Mouse (Mus musculus): Measurements from ENCODE around the gene Lats2. TPM values are rescaled to one million over a fixed set of nuclear protein-coding genes. Genes with fewer than 3 reads are reported as not detected.

The Lats2 gene
- polyA plus RNA-seq, 1 experiment from 2014 or later = 15.0 TPM

GRCm38 (mm10) chr14:57730527-57730926 is 27.7 kb downstream of the Lats2 start:
- Histone ChIP-seq H3K4me1 (peaks cover 22% of the 10 kb centered on the region), H3K9ac (0 out of 2 replicates have a peak overlapping the region, but pooled peaks have one; percentile 2), H3K9me3 (0 out of 2 replicates have a peak, but pooled peaks cover 4% of the 10 kb centered on the region), H3K4me3 (replicated peaks) (no peak overlapping the region), H3K27me3 (no peaks in the 10 kb centered on the region), H3K4me2 (no peak overlapping the region), H3K27ac (0 out of 2 replicates have a peak overlapping the region, but pooled peaks have one; percentile 38), H3K36me3 (replicated peaks) (0 out of 2 replicates have a peak, but pooled peaks cover 4% of the 10 kb centered on the region)
- no peak for ATAC-seq (ENCODE audit: low FRiP score)
- WGBS = 37% methylated on average over 9 of the region's 9 CpGs

GRCm38 (mm10) chr14:57729975-57730499 is 28.2 kb downstream of the Lats2 start:
- Histone ChIP-seq H3K9ac (0 out of 2 replicates have a peak overlapping the region, but pooled peaks have one; percentile 2), H3K27me3 (no peaks in the 10 kb centered on the region), H3K4me1 (peaks cover 22% of the 10 kb centered on the region), H3K9me3 (0 out of 2 replicates have a peak, but pooled peaks cover 4% of the 10 kb centered on the region), H3K36me3 (replicated peaks) (0 out of 2 replicates have a peak, but pooled peaks cover 6% of the 10 kb centered on the region), H3K27ac (0 out of 2 replicates have a peak overlapping the region, but pooled peaks have one; percentile 38), H3K4me3 (replicated peaks) (no peak overlapping the region), H3K4me2 (no peak overlapping the region)
- no peak for ATAC-seq (ENCODE audit: low FRiP score)
- WGBS = 69% methylated on average over 5 of the region's 5 CpGs

- Histone ChIP-seq H3K27ac (no peak overlapping the region), H3K4me1 (peaks cover 22% of the 10 kb centered on the region), H3K4me3 (replicated peaks) (no peak overlapping the region), H3K36me3 (replicated peaks) (0 out of 2 replicates have a peak, but pooled peaks cover 6% of the 10 kb centered on the region), H3K27me3 (no peaks in the 10 kb centered on the region), H3K4me2 (no peak overlapping the region), H3K9me3 (0 out of 2 replicates have a peak, but pooled peaks cover 4% of the 10 kb centered on the region), H3K9ac (no peak overlapping the region)
- no peak for ATAC-seq (ENCODE audit: low FRiP score)
- 88% methylated on average over 8 of the region's 8 CpGs for WGBS
Observed at GRCm38 (mm10) chr14:57729364-57729763, 28.8 kb downstream of the Lats2 start.

- Histone ChIP-seq H3K4me1 (peaks cover 16% of the 10 kb centered on the region), H3K27ac (no peak overlapping the region), H3K4me3 (replicated peaks) (no peak overlapping the region), H3K4me2 (no peak overlapping the region), H3K27me3 (no peaks in the 10 kb centered on the region), H3K9me3 (0 out of 2 replicates have a peak, but pooled peaks cover 4% of the 10 kb centered on the region), H3K9ac (no peak overlapping the region), H3K36me3 (replicated peaks) (peaks cover 13% of the 10 kb centered on the region; the same call in 1 of the 2 replicates)
- 74% methylated on average over 8 of the region's 8 CpGs for WGBS
- ATAC-seq (ENCODE audit: low FRiP score) = no peak
Observed at GRCm38 (mm10) chr14:57726172-57726571, 32.0 kb downstream of the Lats2 start.

- Histone ChIP-seq H3K27me3 (no peaks in the 10 kb centered on the region), H3K4me1 (0 out of 2 replicates have a peak, but pooled peaks cover under 1% of the 10 kb centered on the region), H3K36me3 (replicated peaks) (peaks cover 13% of the 10 kb centered on the region; the same call in 1 of the 2 replicates), H3K4me3 (replicated peaks) (no peak overlapping the region), H3K9me3 (0 out of 2 replicates have a peak, but pooled peaks cover 4% of the 10 kb centered on the region), H3K27ac (no peak overlapping the region), H3K4me2 (no peak overlapping the region), H3K9ac (no peak overlapping the region)
- no peak for ATAC-seq (ENCODE audit: low FRiP score)
- 87% methylated on average over 4 of the region's 4 CpGs for WGBS
Observed at GRCm38 (mm10) chr14:57724473-57724872, 33.7 kb downstream of the Lats2 start.

- no peak overlapping the region for H3K9ac ChIP-seq
- H3K36me3 ChIP-seq (replicated peaks) = peaks cover 13% of the 10 kb centered on the region
- 95% methylated on average over 4 of the region's 4 CpGs for WGBS
- H3K4me1 ChIP-seq = peaks cover 20% of the 10 kb centered on the region
- H3K4me3 ChIP-seq (replicated peaks) = no peak overlapping the region
- H3K4me2 ChIP-seq = no peak overlapping the region
- no peak overlapping the region for H3K27ac ChIP-seq
- H3K27me3 ChIP-seq = no peaks in the 10 kb centered on the region
- no peaks in the 10 kb centered on the region for H3K9me3 ChIP-seq
- ATAC-seq (ENCODE audit: low FRiP score) = no peak
Observed at GRCm38 (mm10) chr14:57718245-57718644, 39.9 kb downstream of the Lats2 start.

GRCm38 (mm10) chr14:57716601-57717245 is 41.5 kb downstream of the Lats2 start:
- H3K4me2 ChIP-seq = no peak overlapping the region
- no peaks in the 10 kb centered on the region for H3K9me3 ChIP-seq
- no peak for ATAC-seq (ENCODE audit: low FRiP score)
- no peaks in the 10 kb centered on the region for H3K27me3 ChIP-seq
- H3K9ac ChIP-seq = no peak overlapping the region
- no peak overlapping the region for H3K27ac ChIP-seq
- WGBS = 47% methylated on average over 4 of the region's 4 CpGs
- H3K4me3 ChIP-seq (replicated peaks) = no peak overlapping the region
- peaks cover 7% of the 10 kb centered on the region for H3K36me3 ChIP-seq (replicated peaks)
- H3K4me1 ChIP-seq = peaks cover 20% of the 10 kb centered on the region

- Histone ChIP-seq H3K4me3 (replicated peaks) (no peak overlapping the region), H3K36me3 (replicated peaks) (0 out of 2 replicates have a peak, but pooled peaks cover 3% of the 10 kb centered on the region), H3K4me1 (peaks cover 28% of the 10 kb centered on the region), H3K4me2 (no peak overlapping the region), H3K27ac (no peak overlapping the region), H3K9ac (no peak overlapping the region), H3K9me3 (no peaks in the 10 kb centered on the region), H3K27me3 (no peaks in the 10 kb centered on the region)
- ATAC-seq (ENCODE audit: low FRiP score) = no peak
- WGBS = 88% methylated on average over 1 of the region's 1 CpGs
Observed at GRCm38 (mm10) chr14:57712884-57713283, 45.3 kb downstream of the Lats2 start.

- no peak overlapping the region for H3K4me3 ChIP-seq (replicated peaks)
- no peaks in the 10 kb centered on the region for H3K36me3 ChIP-seq (replicated peaks)
- H3K27ac ChIP-seq = no peak overlapping the region
- H3K9me3 ChIP-seq = no peaks in the 10 kb centered on the region
- peaks cover 30% of the 10 kb centered on the region for H3K4me1 ChIP-seq
- H3K27me3 ChIP-seq = no peaks in the 10 kb centered on the region
- no peak overlapping the region for H3K9ac ChIP-seq
- H3K4me2 ChIP-seq = no peak overlapping the region
- ATAC-seq (ENCODE audit: low FRiP score) = no peak
- 91% methylated on average over 6 of the region's 6 CpGs for WGBS
Observed at GRCm38 (mm10) chr14:57711059-57711458, 47.1 kb downstream of the Lats2 start.

GRCm38 (mm10) chr14:57709171-57709570 is 49.0 kb downstream of the Lats2 start:
- Histone ChIP-seq H3K36me3 (replicated peaks) (no peaks in the 10 kb centered on the region), H3K4me1 (peaks cover 26% of the 10 kb centered on the region), H3K27ac (no peak overlapping the region), H3K27me3 (no peaks in the 10 kb centered on the region), H3K4me2 (no peak overlapping the region), H3K9me3 (no peaks in the 10 kb centered on the region), H3K9ac (no peak overlapping the region), H3K4me3 (replicated peaks) (no peak overlapping the region)
- peak; percentile 64; the same call in 1 of the 2 replicates for ATAC-seq (ENCODE audit: low FRiP score)
- 17% methylated on average over 10 of the region's 10 CpGs for WGBS

- no peaks in the 10 kb centered on the region for H3K9me3 ChIP-seq
- 88% methylated on average over 7 of the region's 7 CpGs for WGBS
- no peaks in the 10 kb centered on the region for H3K27me3 ChIP-seq
- H3K4me1 ChIP-seq = peaks cover 26% of the 10 kb centered on the region
- no peak overlapping the region for H3K27ac ChIP-seq
- ATAC-seq (ENCODE audit: low FRiP score) = no peak
- no peak overlapping the region for H3K9ac ChIP-seq
- no peak overlapping the region for H3K4me3 ChIP-seq (replicated peaks)
- 0 out of 2 replicates have a peak, but pooled peaks cover under 1% of the 10 kb centered on the region for H3K36me3 ChIP-seq (replicated peaks)
- no peak overlapping the region for H3K4me2 ChIP-seq
Observed at GRCm38 (mm10) chr14:57708580-57708979, 49.6 kb downstream of the Lats2 start.

GRCm38 (mm10) chr14:57707100-57707893 is 50.9 kb downstream of the Lats2 start:
- H3K9me3 ChIP-seq = no peaks in the 10 kb centered on the region
- H3K9ac ChIP-seq = no peak overlapping the region; the same call in 1 of the 2 replicates
- 38% methylated on average over 18 of the region's 18 CpGs for WGBS
- no peaks in the 10 kb centered on the region for H3K27me3 ChIP-seq
- H3K4me3 ChIP-seq (replicated peaks) = no peak overlapping the region
- no peak for ATAC-seq (ENCODE audit: low FRiP score)
- peak overlapping the region; percentile 6; the same call in 1 of the 2 replicates for H3K4me2 ChIP-seq
- H3K36me3 ChIP-seq (replicated peaks) = 0 out of 2 replicates have a peak, but pooled peaks cover 4% of the 10 kb centered on the region
- H3K27ac ChIP-seq = peak overlapping the region; percentile 26; the same call in 1 of the 2 replicates
- peaks cover 30% of the 10 kb centered on the region for H3K4me1 ChIP-seq

All from forebrain, embryonic 12.5 days (tissue).